Mouse (Mus musculus): ENCODE results near the gene Cnih4. TPM values are rescaled to one million over a fixed set of nuclear protein-coding genes. Genes with fewer than 3 reads are reported as not detected.
A peak's percentile ranks its signal among the peaks of the same experiment; 100 is the strongest.

Gene Cnih4
- 10 to 100 TPM; 28.7 to 33.3 TPM for total RNA-seq (2021)
- long read RNA-seq, experiment 1, transcript Cnih4-204 (5 exons, 3,268 nt): major isoform, 18 of 26 reads
- long read RNA-seq, experiment 1, partial matches to known transcripts: 1 of 26 reads
- long read RNA-seq, experiment 1, other reads (novel, unspliced or antisense): 5 of 26 reads
- long read RNA-seq, experiment 2, transcript Cnih4-204 (5 exons, 3,268 nt): major isoform, 20 of 26 reads
- long read RNA-seq, experiment 2, partial matches to known transcripts: 1 of 26 reads
- long read RNA-seq, experiment 2, other reads (novel, unspliced or antisense): 5 of 26 reads

DNA sequence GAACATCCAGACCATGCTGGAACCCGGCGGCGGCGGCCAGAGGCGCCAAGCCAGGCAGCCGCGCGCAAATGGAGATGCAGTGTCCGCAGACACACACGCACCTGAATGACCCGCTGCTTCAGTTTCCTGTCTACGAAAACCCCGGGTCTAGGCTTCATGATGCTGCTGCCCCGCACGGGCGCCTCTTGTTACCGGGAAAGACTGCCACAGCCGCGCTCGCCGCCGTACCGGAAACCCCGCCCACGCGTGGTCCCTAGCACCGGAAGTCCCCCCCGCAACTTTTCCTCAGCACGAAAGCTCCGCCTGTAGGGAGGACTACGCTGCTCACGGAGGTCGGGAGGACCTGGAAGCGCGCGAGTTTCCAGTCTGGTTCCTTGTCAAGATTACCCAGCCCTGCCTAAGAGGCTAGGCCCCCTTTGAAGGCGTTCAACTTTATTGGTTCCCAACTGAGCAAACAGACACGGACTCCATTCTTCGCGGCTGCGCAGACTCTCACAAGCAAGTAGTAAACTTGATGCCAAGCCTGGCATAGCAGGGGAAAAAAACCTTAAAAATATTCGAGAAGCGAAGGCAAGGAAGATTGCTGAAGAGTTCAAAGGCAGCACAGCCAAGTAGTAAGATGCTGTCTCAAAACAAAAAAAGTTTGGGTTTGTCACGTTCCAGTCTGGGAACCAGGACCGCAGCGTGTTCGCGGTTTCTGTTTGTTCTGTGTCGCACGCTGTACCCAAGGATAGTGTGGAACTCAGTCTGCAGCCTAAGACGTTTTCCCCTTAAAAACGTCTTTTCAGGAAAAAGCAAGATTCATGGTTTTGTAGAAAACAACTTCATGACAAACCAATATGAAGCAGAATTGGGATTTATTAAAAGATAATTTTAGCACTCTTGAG lies at the start of gene Cnih4, which contains the start of gene Nvl:
Gene Cnih4 (plus strand): TSS at position 744 of the 887 bp plus-strand sequence.
Gene Nvl (minus strand): TSS at position 255 of the 887 bp plus-strand sequence.
- peak; percentile 93 to 94 for DNase-seq (ENCODE audit: low spot score in 2 of 2)

GRCm38 (mm10) chr1:181117112-181117511 lies 27.4 kb upstream of the Cnih4 start:
- no peak for DNase-seq (ENCODE audit: low spot score in 2 of 2)

DNA sequence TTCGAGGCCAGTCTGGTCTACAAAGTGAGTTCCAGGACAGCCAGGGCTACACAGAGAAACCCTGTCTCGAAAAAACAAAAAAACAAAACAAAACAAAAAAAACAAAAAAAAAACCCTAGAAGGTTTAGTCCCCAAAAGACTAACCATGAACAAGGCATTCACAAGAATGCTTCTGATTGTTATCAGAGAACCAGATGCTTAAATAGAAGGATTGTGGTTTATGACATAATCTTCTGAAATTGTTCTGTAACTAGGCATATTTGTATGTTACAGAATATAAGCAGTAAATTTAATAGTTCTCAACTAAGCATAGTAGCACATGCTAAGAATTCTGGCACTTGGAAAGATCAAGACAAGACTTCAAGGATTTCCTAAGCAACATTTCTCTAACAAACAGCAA lies 20.3 kb upstream of the Cnih4 start:
- no peak for DNase-seq (ENCODE audit: low spot score in 2 of 2)

DNA sequence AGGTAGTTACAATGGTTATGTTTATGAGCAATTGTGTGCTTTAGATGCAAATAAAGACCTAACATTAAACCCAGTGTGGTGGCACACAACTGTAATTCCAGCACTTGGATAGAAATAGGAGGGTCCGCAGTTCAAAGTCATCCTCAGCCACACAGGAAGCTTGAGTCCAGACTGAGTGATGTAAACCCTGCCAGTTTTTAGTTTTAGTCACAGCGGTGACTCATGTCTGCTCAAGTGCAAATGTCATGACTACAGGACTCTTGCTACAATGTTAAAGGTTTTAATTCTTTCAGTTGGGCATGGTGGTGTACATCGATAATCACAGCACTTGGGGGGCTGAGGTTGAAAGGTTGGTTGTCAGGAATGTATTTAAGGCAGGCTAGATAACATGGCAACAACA lies 18.6 kb upstream of the Cnih4 start:
- DNase-seq (ENCODE audit: low spot score in 2 of 2): no peak

GRCm38 (mm10) chr1:181126766-181127165 lies 17.7 kb upstream of the Cnih4 start:
- DNase-seq (ENCODE audit: low spot score in 2 of 2): no peak

GRCm38 (mm10) chr1:181131915-181132314 lies 12.6 kb upstream of the Cnih4 start:
- no peak for DNase-seq (ENCODE audit: low spot score in 2 of 2)

DNA sequence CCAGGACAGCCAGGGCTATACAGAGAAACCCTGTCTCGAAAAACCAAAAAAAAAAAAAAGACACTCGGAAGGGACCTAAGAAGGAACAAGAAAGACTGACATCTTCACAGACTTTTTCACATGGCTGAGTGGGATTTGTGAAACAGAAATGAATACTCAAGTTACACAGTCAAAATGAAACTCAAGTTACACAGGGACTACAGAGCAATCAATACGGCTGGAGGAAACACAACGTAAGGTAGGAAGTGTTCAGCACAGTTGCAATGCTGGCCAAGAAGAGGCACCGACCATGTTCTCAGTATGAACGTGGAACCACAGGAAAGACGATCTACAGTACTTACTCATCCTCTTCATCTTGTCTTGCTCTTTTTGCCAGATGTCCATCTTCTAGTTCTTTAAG lies 5.8 kb upstream of the Cnih4 start:
- no peak for DNase-seq (ENCODE audit: low spot score in 2 of 2)

DNA sequence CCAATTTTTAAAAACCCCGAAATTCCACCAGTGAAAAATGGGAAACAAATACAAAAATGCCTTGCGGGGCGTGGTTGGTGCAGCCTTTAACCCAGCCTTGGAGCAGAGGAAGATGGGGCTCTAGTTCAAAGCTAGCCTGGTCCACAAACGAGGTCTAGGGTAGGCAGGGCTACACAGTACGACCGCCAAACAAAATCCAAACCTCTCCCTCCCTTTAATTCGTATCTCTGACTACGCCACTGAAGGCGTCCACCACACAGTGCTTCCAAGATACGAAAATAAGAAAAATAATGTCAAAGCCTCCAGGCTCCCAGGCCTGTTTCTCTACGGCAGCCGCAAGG lies 914 bp upstream of the Cnih4 start:
- DNase-seq (ENCODE audit: low spot score in 2 of 2): no peak

DNA sequence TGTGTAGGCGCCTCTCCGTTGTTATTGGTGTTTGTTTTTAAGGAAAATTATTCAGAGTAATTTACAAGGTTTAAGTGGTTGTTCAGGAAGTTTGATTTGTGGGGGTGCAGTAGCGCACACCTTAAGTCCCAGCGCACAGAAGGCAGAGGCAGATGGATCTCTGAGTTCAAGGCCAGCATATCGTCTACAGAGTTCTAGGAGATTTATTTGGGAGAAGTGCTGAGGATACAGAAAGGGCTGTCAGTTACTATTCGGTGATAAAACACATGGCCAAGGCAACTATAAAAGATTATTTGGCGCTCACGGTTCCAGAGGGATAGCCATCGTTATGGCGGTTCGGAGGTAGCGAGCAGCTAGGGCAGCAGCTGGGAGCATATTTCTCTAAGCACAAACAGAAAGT lies 473 bp downstream of the Cnih4 start:
- no peak for DNase-seq (ENCODE audit: low spot score in 2 of 2)

GRCm38 (mm10) chr1:181146187-181146586 lies 1.7 kb downstream of the Cnih4 start:
- no peak for DNase-seq (ENCODE audit: low spot score in 2 of 2)

DNA sequence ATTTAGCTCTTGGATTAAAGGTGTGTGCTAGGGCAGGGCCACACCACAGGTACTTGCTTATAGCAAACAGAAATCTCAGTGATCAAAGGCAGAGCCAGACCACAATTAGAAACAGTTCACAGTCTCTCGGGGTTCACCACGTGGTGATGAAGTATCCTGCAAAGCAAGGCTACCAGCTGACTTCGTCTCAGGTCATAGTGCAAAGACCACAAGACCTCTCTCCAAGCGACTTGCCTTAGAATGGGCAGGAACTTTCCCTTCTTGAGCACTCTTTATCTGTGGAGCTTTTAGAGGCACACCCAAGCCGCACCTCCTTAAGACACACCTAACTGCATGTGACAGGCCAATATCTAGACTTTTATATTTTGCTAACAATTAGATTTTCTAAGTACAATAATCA lies 4.0 kb downstream of the Cnih4 start:
- no peak for DNase-seq (ENCODE audit: low spot score in 2 of 2)

GRCm38 (mm10) chr1:181149373-181150017 lies 5.0 kb downstream of the Cnih4 start:
- DNase-seq (ENCODE audit: low spot score in 2 of 2): no peak

- no peak for DNase-seq (ENCODE audit: low spot score in 2 of 2)
Measured at GRCm38 (mm10) chr1:181150431-181150826, 5.9 kb downstream of the Cnih4 start.

GRCm38 (mm10) chr1:181150827-181151534 lies 6.5 kb downstream of the Cnih4 start:
- DNase-seq (ENCODE audit: low spot score in 2 of 2): peak; percentile 96 to 97

GRCm38 (mm10) chr1:181151541-181151940 lies 7.0 kb downstream of the Cnih4 start:
- no peak for DNase-seq (ENCODE audit: low spot score in 2 of 2)

DNA sequence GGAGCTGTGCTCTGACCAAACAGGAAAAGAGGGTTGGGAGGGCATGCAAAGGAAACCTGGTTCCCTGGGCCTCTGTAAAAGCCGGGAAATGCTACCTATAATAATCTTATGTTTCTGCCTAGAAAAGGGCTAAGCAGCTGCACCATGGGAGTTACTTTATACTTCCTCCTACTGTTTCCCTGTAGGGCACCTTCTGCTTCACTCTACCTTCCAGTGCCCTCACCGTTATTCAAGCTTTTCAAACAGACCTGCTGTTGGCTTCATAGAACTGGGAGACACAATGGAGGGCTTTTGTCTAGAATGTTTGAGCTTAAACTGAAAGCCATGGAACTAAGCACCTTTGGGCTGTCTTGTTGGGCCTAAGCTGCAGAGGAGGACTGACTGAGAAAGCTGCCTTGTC lies 23.3 kb downstream of the Cnih4 start:
- DNase-seq (ENCODE audit: low spot score in 2 of 2): no peak

DNA sequence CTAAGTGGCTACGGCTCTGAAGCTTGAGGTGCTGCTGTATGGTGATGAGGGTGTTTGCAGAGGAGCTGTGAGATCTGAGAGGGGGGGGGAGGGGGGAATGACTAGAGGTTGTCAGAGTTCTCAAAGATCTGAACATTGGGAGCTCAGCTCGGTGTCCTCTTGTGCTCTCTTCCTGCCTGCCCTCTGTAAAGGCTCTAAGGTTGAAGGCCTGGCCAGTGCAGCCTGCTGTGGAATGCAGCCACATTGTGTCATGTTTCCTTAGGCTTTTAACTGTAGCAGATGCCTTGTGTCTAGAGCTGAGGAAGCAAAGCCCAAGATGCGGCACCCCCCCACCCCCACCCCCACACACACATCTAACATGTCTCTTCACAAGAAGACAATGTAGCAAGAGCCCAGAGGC lies 23.9 kb downstream of the Cnih4 start:
- no peak for DNase-seq (ENCODE audit: low spot score in 2 of 2)

GRCm38 (mm10) chr1:181170210-181170609 lies 25.7 kb downstream of the Cnih4 start:
- DNase-seq (ENCODE audit: low spot score in 2 of 2): no peak

GRCm38 (mm10) chr1:181188925-181189324 lies 44.4 kb downstream of the Cnih4 start:
- DNase-seq (ENCODE audit: low spot score in 2 of 2): no peak

DNA sequence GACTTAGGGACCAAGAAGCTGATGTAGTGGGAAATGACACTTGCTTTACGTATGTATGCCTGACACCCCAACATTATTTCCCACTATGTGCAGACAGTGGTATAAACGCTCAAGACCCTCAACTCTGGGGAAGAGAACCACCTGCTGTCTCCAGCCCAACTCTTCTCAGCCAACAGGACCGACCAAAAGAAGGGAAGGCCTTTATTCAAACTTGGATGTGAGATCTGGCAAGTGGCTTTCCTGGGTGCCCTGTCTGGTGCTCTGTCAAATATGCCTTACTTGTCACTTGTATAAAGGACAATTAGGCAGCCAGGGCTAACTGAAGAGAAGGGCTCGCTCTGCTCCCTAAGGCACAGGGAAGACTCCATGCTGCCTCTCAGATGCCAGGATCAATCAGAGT lies 55.0 kb downstream of the Cnih4 start:
- DNase-seq (ENCODE audit: low spot score in 2 of 2): no peak

DNA sequence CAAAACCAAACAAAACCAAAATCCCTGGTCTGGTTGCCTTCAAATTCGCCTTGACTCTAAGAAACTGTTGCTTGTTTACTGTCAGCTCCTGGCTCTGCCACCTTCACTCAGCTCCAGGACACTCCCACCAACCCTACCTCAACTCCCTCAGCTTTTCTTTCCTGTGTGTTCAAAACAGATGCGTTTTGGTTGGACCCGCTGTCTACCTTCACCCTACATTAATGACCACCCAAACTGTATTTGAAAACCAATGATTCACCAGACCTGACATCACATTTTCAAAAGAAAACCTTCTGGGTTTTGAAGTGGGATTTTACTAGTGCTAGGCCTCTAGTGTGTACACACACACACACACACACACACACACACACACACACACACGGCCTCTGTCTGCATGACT lies 65.7 kb downstream of the Cnih4 start:
- no peak for DNase-seq (ENCODE audit: low spot score in 2 of 2)
